Mouse (Mus musculus): ENCODE results near the gene Avpi1.

The Avpi1 gene

GRCm38 (mm10) chr19:42144541-42145167 is 15.8 kb upstream of the Avpi1 start:
- DNase-seq (ENCODE audit: low read depth, low spot score): peak; percentile 66

GRCm38 (mm10) chr19:42144067-42144466 is 15.2 kb upstream of the Avpi1 start:
- no peak for DNase-seq (ENCODE audit: low read depth, low spot score)

- DNase-seq (ENCODE audit: low read depth, low spot score): no peak
Measured at GRCm38 (mm10) chr19:42142757-42143156, 13.9 kb upstream of the Avpi1 start.

GRCm38 (mm10) chr19:42141998-42142397 is 13.1 kb upstream of the Avpi1 start:
- no peak for DNase-seq (ENCODE audit: low read depth, low spot score)

- DNase-seq (ENCODE audit: low read depth, low spot score): no peak
Measured at GRCm38 (mm10) chr19:42139724-42140517, 11.1 kb upstream of the Avpi1 start.

- DNase-seq (ENCODE audit: low read depth, low spot score): no peak
Measured at GRCm38 (mm10) chr19:42138517-42139285, 9.8 kb upstream of the Avpi1 start.

GRCm38 (mm10) chr19:42137167-42137672 is 8.4 kb upstream of the Avpi1 start:
- no peak for DNase-seq (ENCODE audit: low read depth, low spot score)

- no peak for DNase-seq (ENCODE audit: low read depth, low spot score)
Measured at GRCm38 (mm10) chr19:42136126-42136525, 7.3 kb upstream of the Avpi1 start.

- DNase-seq (ENCODE audit: low read depth, low spot score): no peak
Measured at GRCm38 (mm10) chr19:42135070-42135469, 6.2 kb upstream of the Avpi1 start.

GRCm38 (mm10) chr19:42131101-42131500 is 2.2 kb upstream of the Avpi1 start:
- no peak for DNase-seq (ENCODE audit: low read depth, low spot score)

- DNase-seq (ENCODE audit: low read depth, low spot score): no peak
Measured at GRCm38 (mm10) chr19:42130294-42130606, 1.4 kb upstream of the Avpi1 start.

- DNase-seq (ENCODE audit: low read depth, low spot score): no peak
Measured at GRCm38 (mm10) chr19:42129509-42130293, 842 bp upstream of the Avpi1 start.

GRCm38 (mm10) chr19:42128052-42128740 is 663 bp downstream of the Avpi1 start:
- DNase-seq (ENCODE audit: low read depth, low spot score): no peak

- no peak for DNase-seq (ENCODE audit: low read depth, low spot score)
Measured at GRCm38 (mm10) chr19:42127024-42127423, 1.8 kb downstream of the Avpi1 start.

GRCm38 (mm10) chr19:42126219-42126605 is 2.6 kb downstream of the Avpi1 start:
- no peak for DNase-seq (ENCODE audit: low read depth, low spot score)

- DNase-seq (ENCODE audit: low read depth, low spot score): no peak
Measured at GRCm38 (mm10) chr19:42125501-42126218, 3.2 kb downstream of the Avpi1 start.

- DNase-seq (ENCODE audit: low read depth, low spot score): no peak
Measured at GRCm38 (mm10) chr19:42124684-42125083, 4.2 kb downstream of the Avpi1 start.

GRCm38 (mm10) chr19:42120451-42120850 is 8.4 kb downstream of the Avpi1 start:
- DNase-seq (ENCODE audit: low read depth, low spot score): no peak

GRCm38 (mm10) chr19:42118596-42118995 is 10.3 kb downstream of the Avpi1 start:
- DNase-seq (ENCODE audit: low read depth, low spot score): no peak

GRCm38 (mm10) chr19:42118142-42118541 is 10.7 kb downstream of the Avpi1 start:
- DNase-seq (ENCODE audit: low read depth, low spot score): no peak

Data from retina, postnatal 7 days (tissue).